Mouse (Mus musculus) stomach, postnatal 0 days (tissue): ENCODE results near the gene Pop7.

ENCODE experiments used
- CTCF ChIP-seq: IDR thresholded peaks from 2 replicates; pipeline ENCODE4 v1.5.1; 2016; ENCODE audit warnings: antibody characterized with exemption, low read depth, mild to moderate bottlenecking, moderate library complexity
- EP300 ChIP-seq: optimal IDR thresholded peaks from 2 replicates; pipeline ENCODE3; 2016; ENCODE audit warnings: antibody characterized with exemption

DNA sequence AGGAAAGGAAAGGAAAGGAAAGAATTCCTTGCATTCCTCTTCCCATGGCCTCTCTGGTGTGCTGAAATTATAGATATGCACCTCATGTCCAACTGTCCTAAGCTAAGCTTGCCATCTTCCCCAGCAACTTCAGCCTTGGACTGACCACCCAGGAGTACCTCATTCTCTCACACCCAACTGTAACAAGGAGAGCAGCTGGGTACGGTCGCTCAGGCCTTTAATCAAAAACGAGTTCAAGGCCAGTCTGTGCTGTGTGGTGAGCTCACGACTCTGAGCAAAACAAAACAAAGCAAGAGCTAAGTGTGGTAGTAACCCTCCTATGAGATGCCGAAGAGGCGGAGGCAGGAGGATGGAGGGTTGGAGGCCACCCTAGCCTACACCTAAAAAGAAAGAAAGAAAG is 38.7 kb upstream of the Pop7 start:
- no peak for TF ChIP-seq CTCF
- TF ChIP-seq EP300, result no peak
